Mouse (Mus musculus) right cerebral cortex, postnatal 25 days (tissue): ENCODE results near the gene Tead1.

Experiments used
- DNase-seq: peaks from one replicate; pipeline ENCODE4 v3.0.0; 2022

The Tead1 gene

GRCm38 (mm10) chr7:112686586-112686985 is 7.5 kb downstream of the Tead1 start:
- DNase-seq, result no peak

DNA sequence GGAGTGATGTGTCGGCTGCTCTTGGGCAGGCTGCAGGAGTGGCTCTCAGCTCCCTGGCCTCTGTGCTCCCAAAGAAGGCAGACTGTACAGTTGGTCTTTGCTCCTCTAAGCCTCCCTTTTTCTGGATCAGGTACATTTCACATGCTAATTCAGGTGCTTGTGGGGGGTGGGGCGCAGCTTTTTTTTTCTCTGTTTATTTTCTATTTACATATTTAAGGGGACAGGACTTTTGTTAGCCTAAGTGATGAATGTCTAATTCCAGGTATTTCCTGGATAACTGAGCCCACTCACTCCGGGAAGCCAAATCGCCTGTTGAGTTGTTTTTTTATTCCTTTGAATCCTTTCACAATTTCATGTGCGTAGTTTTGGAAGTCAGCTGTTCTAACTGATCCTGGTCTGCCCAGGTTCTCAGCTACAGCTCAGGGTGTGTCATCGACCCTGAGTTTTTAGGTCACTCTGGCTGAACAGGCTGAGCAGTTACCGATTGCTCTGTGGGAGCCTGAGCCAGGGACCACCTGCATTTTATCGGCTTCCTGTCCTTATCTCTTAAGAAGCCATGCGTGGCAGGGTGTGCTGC is 9.4 kb downstream of the Tead1 start:
- DNase-seq, result no peak

DNA sequence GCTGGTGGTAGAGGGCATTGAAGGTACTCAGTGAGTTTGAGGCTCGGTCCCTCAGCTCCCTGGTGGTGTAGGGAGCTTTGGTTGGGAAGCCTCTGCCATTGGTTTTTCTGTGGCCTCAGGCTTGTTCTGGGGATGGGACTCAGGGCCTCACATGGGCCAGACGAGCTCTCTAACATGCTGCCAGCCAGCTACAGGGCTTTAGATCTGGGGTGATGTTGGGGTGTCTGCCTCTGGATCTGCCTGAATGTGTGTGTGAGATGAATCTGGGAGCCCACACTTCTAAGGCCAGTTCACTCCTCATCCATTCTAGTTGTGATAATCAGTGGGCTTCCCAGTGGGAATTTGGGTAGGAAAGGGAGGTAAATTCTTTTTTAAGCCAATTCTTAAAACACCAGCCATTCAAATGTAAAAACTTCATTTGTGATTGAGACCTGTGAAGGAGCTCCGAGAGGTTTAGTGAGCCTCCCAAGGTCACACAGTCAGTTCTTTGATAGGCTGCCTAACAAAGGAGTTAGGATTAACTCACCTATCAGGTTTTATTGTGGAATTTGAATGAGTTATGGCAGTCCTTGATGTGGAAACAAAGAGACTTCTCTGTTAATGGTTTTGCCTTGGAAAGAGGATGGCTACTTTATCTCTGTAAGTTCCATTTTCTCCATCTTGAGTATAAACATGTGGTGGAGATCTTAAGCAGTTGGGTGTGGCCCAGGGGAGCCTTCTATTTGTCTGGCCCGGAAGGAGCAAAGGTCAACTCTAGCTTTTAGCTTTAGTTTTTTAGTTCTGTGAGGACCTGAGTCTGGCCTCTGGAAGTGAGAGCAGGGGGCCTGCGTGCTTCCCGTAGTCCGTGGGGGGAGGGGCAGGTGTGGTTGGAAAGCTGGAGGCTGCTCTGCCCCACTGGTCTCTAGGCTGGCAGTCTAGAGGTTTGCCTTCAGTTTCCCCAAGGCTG is 12.0 kb downstream of the Tead1 start:
- no peak for DNase-seq

- no peak for DNase-seq
Observed at GRCm38 (mm10) chr7:112693566-112693965, 14.4 kb downstream of the Tead1 start.

- DNase-seq, result no peak
Observed at GRCm38 (mm10) chr7:112696777-112697161, 17.7 kb downstream of the Tead1 start.

DNA sequence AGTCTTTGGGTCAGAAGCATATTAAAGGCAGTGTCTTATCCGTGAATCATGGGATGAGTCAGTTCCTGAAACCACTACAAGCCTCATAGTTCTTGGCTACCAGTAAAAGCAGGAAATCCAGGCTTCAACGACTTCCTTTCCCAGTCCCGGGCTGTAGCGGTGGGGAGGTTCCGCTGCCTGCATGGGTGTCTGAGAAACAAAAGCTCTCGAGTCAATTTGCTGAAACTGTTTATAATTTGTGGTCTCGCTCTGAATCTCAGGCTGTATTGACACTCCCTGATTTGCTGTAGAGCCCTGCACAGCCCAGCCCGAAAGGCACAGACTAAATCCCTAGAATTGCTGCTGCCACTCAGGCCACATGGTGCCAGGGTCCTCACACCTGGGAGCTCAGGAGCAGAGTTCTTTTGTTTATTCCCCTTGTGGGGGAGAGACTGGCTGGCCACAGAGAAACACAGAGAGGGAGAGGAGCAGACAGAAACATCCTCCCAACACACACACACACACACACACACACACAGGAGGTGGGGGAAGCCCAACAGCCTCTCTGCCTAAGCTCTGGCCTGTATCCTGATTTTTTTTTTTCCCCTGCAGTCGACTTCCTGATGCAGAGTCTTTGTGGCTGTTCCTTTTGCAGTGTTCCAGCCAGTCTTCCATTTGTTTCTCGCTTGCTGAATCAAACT is 18.2 kb downstream of the Tead1 start:
- DNase-seq, result no peak

DNA sequence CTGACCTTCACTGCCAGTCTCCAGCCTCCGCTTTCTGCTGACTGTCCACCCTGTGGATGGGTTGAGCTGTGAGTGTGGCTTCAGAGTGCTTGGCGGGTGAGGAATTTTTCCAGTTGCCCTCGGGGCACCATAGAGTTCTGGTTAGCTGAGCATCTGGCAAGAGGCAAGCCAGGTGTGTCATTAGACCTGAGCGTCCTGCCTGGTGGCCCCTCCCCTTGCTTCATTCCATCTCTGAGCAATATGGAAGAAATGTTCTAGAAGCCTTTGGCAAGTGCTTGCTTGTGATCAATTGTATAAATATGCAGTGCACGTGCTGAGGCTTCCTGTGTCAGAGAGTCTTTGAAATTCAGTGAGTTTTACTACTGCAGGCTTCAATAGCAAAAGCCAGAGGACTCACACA is 21.0 kb downstream of the Tead1 start:
- no peak for DNase-seq

- no peak for DNase-seq
Observed at GRCm38 (mm10) chr7:112703341-112703740, 24.2 kb downstream of the Tead1 start.

- no peak for DNase-seq
Observed at GRCm38 (mm10) chr7:112705870-112706269, 26.8 kb downstream of the Tead1 start.

DNA sequence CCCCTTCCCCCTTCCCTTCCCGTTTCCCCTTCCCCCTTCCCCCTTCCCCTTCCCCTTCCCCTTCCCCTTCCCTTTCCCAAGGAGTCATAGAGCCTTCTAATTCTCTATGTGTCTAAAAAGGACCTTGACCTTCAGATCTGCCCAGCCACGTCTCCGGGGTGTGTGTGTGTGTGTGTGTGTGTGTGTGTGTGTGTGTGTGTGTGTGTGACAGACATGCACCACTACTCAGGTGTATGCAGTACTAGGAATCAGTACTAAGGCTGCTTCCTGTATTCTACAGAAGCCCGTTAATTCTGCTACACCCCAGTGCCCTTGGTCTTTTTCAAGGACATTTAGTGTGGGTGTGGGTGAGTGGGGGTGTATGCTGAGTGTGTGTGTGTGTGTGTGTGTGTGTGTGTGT is 27.6 kb downstream of the Tead1 start:
- no peak for DNase-seq

DNA sequence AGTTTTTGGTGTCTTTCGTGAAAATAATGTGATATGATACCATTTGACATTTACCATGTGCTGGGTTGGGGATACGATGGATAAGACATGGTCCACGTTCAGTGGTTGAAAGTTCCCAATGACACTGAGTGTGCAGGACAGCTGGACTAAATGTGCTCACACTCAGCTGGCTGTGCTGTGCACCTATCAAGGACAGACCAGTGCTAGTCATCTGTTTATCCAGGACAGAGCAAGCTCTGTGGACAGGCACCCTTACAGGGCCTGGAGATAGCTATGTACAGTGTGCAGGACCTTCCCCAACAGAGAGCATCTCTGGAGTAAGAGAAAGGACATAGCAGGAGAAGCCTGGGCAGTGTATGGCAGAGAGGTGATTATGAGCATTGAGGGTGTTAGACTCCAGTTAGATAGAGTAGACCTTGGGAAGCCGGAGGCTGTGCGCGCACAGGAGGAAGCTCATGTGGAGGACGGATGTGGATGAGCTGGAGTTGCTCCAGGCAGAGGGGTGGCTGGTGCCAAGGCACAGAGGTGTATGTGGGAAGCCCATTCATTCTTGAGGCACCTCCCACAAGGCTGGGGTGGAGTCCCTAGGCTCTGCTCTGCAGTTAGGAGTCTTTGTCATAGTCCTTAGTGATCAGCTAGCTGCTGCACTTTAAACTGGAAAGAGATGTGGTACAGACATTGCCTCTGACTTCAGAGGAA is 31.4 kb downstream of the Tead1 start:
- DNase-seq, result no peak

DNA sequence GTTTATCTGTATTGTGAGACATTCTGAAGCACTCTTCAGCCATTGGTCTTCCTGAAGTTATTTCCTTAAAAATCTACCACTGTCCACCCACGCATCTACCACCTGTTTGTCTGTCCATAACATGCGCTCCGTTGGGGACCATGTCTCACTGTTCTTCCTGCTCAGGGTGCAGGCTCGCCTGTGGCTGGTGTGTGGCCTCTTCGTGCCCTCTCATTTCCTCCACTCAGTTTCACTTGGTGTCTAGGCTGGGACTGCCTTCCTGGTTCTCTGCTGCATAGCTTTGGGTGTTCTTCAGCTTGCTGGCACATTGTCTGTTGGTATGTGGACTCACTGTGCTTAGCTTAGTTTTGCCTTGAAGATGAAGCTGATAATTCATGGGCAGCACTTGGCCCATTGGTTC is 32.9 kb downstream of the Tead1 start:
- no peak for DNase-seq

DNA sequence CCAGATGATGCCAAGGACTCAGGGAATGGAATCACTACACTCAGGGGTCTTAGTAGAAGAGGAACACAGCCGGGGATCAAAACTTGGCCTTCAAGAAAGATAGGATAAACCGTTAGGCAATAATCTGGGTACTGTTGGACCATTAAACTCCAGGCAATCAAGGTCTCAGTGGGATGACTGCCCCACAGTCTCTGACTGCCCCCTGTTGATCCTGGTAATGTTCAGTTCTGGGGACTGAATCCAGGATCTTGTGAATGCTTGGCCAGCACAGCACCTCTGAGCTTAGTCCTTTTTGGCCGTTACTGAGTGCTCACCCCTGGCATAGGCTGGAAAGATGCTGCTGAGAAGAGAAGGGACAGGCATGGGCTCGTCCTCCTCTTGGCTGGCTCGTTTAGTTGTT is 34.4 kb downstream of the Tead1 start:
- DNase-seq, result no peak

GRCm38 (mm10) chr7:112714783-112715182 is 35.7 kb downstream of the Tead1 start:
- DNase-seq, result no peak

DNA sequence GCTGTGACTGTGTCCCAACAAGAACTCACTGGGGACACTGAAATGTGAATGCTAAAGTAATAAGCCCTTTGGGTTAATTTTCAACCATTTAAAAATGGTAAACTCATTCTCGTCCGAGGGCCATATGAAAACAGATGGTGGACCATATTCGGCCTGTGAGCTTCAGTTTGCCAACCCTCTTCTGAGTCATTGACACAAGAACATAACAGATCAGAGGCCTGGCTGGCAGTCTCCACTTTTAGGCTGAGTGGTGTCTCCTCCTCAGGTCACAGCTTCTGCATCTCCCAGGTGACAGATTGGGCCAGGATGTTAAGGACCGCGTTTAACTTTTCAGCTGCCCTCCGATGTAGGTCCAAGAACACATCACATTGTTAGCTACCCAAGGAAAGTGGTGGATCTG is 37.6 kb downstream of the Tead1 start:
- DNase-seq, result no peak

DNA sequence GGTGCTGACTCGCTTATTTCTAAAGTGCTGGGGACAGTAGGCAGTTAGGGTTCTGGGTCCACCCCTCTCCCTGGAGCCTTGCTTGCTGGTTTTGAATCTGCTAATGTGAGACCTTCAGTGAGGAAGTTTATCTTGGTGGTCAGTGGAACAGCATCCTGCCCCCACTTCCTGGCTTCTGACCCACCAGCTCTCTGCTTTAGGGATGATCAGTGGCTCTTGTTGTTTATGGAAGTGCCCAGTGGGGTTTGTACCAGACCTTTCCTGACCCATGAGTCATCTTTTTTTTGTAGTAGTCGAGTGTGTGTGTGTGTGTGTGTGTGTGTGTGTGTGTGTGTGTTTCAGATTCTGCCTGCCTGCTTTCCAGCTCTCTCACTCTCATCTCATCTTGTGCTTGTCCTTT is 38.6 kb downstream of the Tead1 start:
- DNase-seq, result no peak

GRCm38 (mm10) chr7:112719394-112720142 is 40.5 kb downstream of the Tead1 start:
- no peak for DNase-seq

DNA sequence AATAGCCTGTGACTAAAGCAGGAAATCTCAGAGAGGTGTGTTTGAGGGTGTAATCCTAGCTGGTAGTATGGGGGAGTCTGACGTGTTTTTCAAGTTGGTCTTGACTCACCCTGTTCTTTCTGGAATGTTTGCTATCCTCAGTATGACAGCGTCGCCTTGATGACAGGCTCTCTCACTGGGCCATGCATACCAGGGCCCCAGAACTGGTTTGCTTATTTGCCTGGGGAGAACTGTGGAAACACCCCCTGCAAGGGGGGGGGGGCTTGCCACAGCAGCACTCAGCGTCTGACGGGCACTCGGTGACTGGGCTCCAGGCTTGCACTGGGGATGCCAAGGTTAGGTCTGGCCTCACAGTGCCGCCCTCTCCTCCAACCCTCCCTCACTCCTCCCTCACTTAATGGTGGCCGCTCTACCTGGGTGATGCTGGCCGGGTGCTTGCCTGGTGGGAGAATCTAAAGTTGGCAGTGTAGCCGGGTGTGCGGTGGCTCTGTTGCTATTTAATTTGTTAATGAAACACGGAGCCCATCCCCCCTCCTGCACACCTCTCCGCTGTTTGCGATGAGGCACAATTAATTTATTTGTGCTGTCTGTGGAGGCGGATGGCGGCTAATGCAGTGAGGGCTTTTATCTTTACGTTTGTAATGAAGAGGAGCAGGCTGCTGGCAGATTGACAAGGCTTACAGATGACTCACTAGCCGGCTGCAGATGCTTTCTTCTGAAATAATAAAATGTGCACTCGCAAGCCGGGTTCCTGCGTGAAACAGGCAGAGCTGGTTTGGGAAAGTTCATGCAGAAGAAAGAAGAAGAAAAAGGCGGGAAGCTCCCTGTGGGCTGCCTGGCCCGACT is 41.2 kb downstream of the Tead1 start:
- peak; percentile 47 for DNase-seq

- no peak for DNase-seq
Observed at GRCm38 (mm10) chr7:112720989-112721337, 41.8 kb downstream of the Tead1 start.

- no peak for DNase-seq
Observed at GRCm38 (mm10) chr7:112721859-112722258, 42.7 kb downstream of the Tead1 start.

- no peak for DNase-seq
Observed at GRCm38 (mm10) chr7:112728399-112728798, 49.3 kb downstream of the Tead1 start.

DNA sequence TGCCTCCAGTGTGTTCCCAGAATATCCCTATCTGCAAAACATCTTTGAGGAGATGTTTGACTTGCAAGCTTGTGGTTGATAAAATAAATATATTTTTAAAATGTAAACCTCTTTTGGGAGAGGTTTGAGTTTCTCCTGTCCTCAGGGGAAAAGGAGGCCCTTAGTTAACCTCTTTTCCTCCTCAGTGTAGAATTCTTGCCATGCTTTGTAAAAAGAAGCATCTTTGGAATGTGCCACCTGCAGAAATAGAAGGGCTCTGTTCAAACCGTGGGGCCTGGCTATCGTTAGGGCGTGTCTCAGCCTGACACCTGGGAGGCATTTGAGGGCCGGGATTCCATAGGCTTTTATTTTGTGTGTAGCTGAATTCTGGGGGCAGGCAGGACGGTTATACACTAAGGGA is 51.1 kb downstream of the Tead1 start:
- DNase-seq, result no peak
